Mouse (Mus musculus) left cerebral cortex, postnatal 14 days (tissue): ENCODE data around the gene Trub1. TPM values are rescaled to one million over a fixed set of nuclear protein-coding genes. Genes with fewer than 3 reads are reported as not detected.

Experiments used
- DNase-seq, 2 experiments: peaks; one replicate each; pipeline ENCODE4 v3.0.0; 2021 to 2022; ENCODE audit warnings: low spot score in 2 of 2, mixed read lengths in 1 of 2
- intact Hi-C: fragments of 180-260 bp; cut with DNase I; formaldehyde crosslinking; loops from one replicate; pipeline ENCODE4 v1.15.1; 2025
- total RNA-seq, 2 experiments: library from RNA; stranded (reverse); gene quantifications; 2 replicates each; pipeline ENCODE4 v1.2.3; 2021

Gene Trub1
- total RNA-seq, 2 experiments from 2014 or later, result 15.8 to 17.5 TPM

GRCm38 (mm10) chr19:57436586-57437021, 16.1 kb upstream of the Trub1 start:
- no peak for DNase-seq
- intact Hi-C loops, result no loop called here

- intact Hi-C loops, result no loop called here
- no peak for DNase-seq
Observed at GRCm38 (mm10) chr19:57437042-57437441, 15.7 kb upstream of the Trub1 start.

- no peak for DNase-seq
- intact Hi-C loops, result no loop called here
Observed at GRCm38 (mm10) chr19:57439296-57439695, 13.4 kb upstream of the Trub1 start.

- intact Hi-C loops, result no loop called here
- DNase-seq, result no peak
Observed at GRCm38 (mm10) chr19:57441501-57441900, 11.2 kb upstream of the Trub1 start.

- intact Hi-C loops, result no loop called here
- no peak for DNase-seq
Observed at GRCm38 (mm10) chr19:57442936-57443657, 9.6 kb upstream of the Trub1 start.

GRCm38 (mm10) chr19:57445049-57445448, 7.7 kb upstream of the Trub1 start:
- intact Hi-C loops, result no loop called here
- peak; percentile 40 to 50 for DNase-seq

- intact Hi-C loops, result loop anchor here (5.0 kb wide), 1 partner anchor 39 kb away; no protein-coding TSS in a partner anchor
- DNase-seq, result no peak
Observed at GRCm38 (mm10) chr19:57450849-57451248, 1.9 kb upstream of the Trub1 start.

GRCm38 (mm10) chr19:57451762-57452161, 950 bp upstream of the Trub1 start:
- intact Hi-C loops, result loop anchor here (5.0 kb wide), 1 partner anchor 39 kb away; no protein-coding TSS in a partner anchor
- DNase-seq, result no peak

GRCm38 (mm10) chr19:57453218-57453600, 497 bp downstream of the Trub1 start:
- no peak for DNase-seq
- intact Hi-C loops, result loop anchor here (5.0 kb wide), 1 partner anchor 41 kb away; no protein-coding TSS in a partner anchor

- intact Hi-C loops, result no loop called here
- no peak for DNase-seq
Observed at GRCm38 (mm10) chr19:57455286-57455960, 2.7 kb downstream of the Trub1 start.

GRCm38 (mm10) chr19:57457075-57457474, 4.4 kb downstream of the Trub1 start:
- DNase-seq, result peak; percentile 40 to 60
- intact Hi-C loops, result no loop called here

GRCm38 (mm10) chr19:57463741-57464140, 11.0 kb downstream of the Trub1 start:
- intact Hi-C loops, result no loop called here
- no peak for DNase-seq

GRCm38 (mm10) chr19:57465742-57466141, 13.0 kb downstream of the Trub1 start:
- no peak for DNase-seq
- intact Hi-C loops, result no loop called here

- DNase-seq, result peak; percentile 46 to 52
- intact Hi-C loops, result no loop called here
Observed at GRCm38 (mm10) chr19:57471033-57471432, 18.3 kb downstream of the Trub1 start.

- intact Hi-C loops, result no loop called here
- DNase-seq, result no peak
Observed at GRCm38 (mm10) chr19:57472169-57472568, 19.5 kb downstream of the Trub1 start.

GRCm38 (mm10) chr19:57473301-57473700, 20.6 kb downstream of the Trub1 start:
- no peak for DNase-seq
- intact Hi-C loops, result no loop called here

- peak; percentile 26 to 47 for DNase-seq
- intact Hi-C loops, result no loop called here
Observed at GRCm38 (mm10) chr19:57475298-57475697, 22.6 kb downstream of the Trub1 start.

GRCm38 (mm10) chr19:57477310-57477709, 24.6 kb downstream of the Trub1 start:
- intact Hi-C loops, result no loop called here

GRCm38 (mm10) chr19:57478056-57478455, 25.3 kb downstream of the Trub1 start:
- intact Hi-C loops, result no loop called here
- DNase-seq, result no peak

More at GRCm38 (mm10) chr19:57477310-57477709, 24.6 kb downstream of the Trub1 start:
- DNase-seq, result no peak

GRCm38 (mm10) chr19:57479886-57480655, 27.4 kb downstream of the Trub1 start:
- intact Hi-C loops, result loop anchor here (5.0 to 10.0 kb wide), 2 partner anchors 132 to 165 kb away; partner anchors contain the start of gene Atrnl1

More at GRCm38 (mm10) chr19:57479886-57480655, 27.4 kb downstream of the Trub1 start:
- no peak for DNase-seq
